Mouse (Mus musculus): ENCODE results near the gene Pifo. TPM values are rescaled to one million over a fixed set of nuclear protein-coding genes. Genes with fewer than 3 reads are reported as not detected.
"Not testable (repeated sequence)": the region's sequence is repeated elsewhere in the genome, so short reads cannot be mapped to it uniquely, and the experiment has no call there.

Gene Pifo
- polyA plus RNA-seq, 1 experiment from 2014 or later, result 4.0 TPM

- not testable (repeated sequence) for H3K9me3 ChIP-seq (replicated peaks); H3K27ac ChIP-seq; H3K4me1 ChIP-seq; H3K4me2 ChIP-seq; H3K27me3 ChIP-seq; ATAC-seq; H3K9ac ChIP-seq; H3K4me3 ChIP-seq; H3K36me3 ChIP-seq (ENCODE audit: poor library complexity, severe bottlenecking)
- 34% methylated on average over 5 of the region's 5 CpGs for WGBS
Measured at GRCm38 (mm10) chr3:105989611-105990010, 24.8 kb downstream of the Pifo start.

GRCm38 (mm10) chr3:105974174-105974573 is 40.3 kb downstream of the Pifo start:
- Histone ChIP-seq H3K4me1 (no peaks in the 10 kb centered on the region), H3K27me3 (no peaks in the 10 kb centered on the region), H3K4me3 (no peak overlapping the region), H3K27ac (no peak overlapping the region), H3K9ac (no peak overlapping the region), H3K9me3 (replicated peaks) (no peaks in the 10 kb centered on the region), H3K36me3 (ENCODE audit: poor library complexity, severe bottlenecking) (peaks cover 16% of the 10 kb centered on the region), H3K4me2 (no peak overlapping the region)
- 92% methylated on average over 2 of the region's 2 CpGs for WGBS
- no peak for ATAC-seq

DNA sequence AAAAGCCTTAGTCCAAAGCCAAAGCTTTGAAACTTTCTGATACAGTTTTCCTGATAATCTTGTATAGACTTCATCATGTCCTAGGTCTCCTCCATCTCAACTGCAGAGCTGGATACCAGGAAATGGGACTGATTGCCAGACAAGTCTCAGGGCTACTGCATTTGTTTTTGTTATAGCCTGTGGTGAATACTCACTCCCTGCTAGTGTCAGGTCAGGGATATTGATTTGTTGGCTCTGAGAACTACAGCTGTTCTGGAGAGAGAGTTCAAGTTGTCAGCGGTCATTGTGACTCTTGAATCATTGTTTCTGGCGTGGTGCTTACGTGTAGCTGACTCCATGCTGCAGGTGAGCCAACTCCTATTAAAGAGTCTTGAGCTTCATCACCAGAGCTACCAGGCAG is 41.0 kb downstream of the Pifo start, which contains the start of gene Ovgp1:
TSS of gene Ovgp1 (plus strand) at position 301 of the 400 bp plus-strand sequence.
- Histone ChIP-seq H3K36me3 (ENCODE audit: poor library complexity, severe bottlenecking) (peaks cover 23% of the 10 kb centered on the region), H3K9me3 (replicated peaks) (no peaks in the 10 kb centered on the region), H3K27ac (no peak within 1 kb of the TSS), H3K4me3 (no peak within 1 kb of the TSS), H3K4me1 (no peaks in the 10 kb centered on the region), H3K4me2 (no peak within 1 kb of the TSS), H3K9ac (no peak within 1 kb of the TSS), H3K27me3 (no peaks in the 10 kb centered on the region)
- ATAC-seq, result no peak
- 81% methylated on average over 3 of the region's 3 CpGs for WGBS

GRCm38 (mm10) chr3:105971831-105972446 is 42.5 kb downstream of the Pifo start:
- H3K27ac ChIP-seq, result no peak overlapping the region
- no peaks in the 10 kb centered on the region for H3K9me3 ChIP-seq (replicated peaks)
- H3K4me3 ChIP-seq, result no peak overlapping the region
- H3K9ac ChIP-seq, result no peak overlapping the region
- no peaks in the 10 kb centered on the region for H3K4me1 ChIP-seq
- 0 out of 2 replicates have a peak, but pooled peaks have one; percentile 4 for ATAC-seq
- H3K36me3 ChIP-seq (ENCODE audit: poor library complexity, severe bottlenecking), result peaks cover 38% of the 10 kb centered on the region
- H3K27me3 ChIP-seq, result no peaks in the 10 kb centered on the region
- no peak overlapping the region for H3K4me2 ChIP-seq
- WGBS, result 79% methylated on average over 5 of the region's 5 CpGs

- Histone ChIP-seq H3K4me3 (peak overlapping the region; percentile 91), H3K36me3 (ENCODE audit: poor library complexity, severe bottlenecking) (peaks cover 54% of the 10 kb centered on the region), H3K27me3 (no peaks in the 10 kb centered on the region), H3K4me2 (peak overlapping the region; percentile 86), H3K27ac (no peak overlapping the region), H3K4me1 (peaks cover 31% of the 10 kb centered on the region), H3K9ac (no peak overlapping the region), H3K9me3 (replicated peaks) (no peaks in the 10 kb centered on the region)
- WGBS, result 100% methylated on average over 2 of the region's 2 CpGs
- no peak for ATAC-seq
Measured at GRCm38 (mm10) chr3:105960700-105961099, 53.7 kb downstream of the Pifo start.

- H3K9ac ChIP-seq, result peak within 1 kb of the TSS; percentile 95
- H3K4me3 ChIP-seq, result peak within 1 kb of the TSS; percentile 91
- no peaks in the 10 kb centered on the region for H3K27me3 ChIP-seq
- no peak for ATAC-seq
- H3K4me1 ChIP-seq, result peaks cover 31% of the 10 kb centered on the region
- peak within 1 kb of the TSS; percentile 87 for H3K27ac ChIP-seq
- peaks cover 49% of the 10 kb centered on the region for H3K36me3 ChIP-seq (ENCODE audit: poor library complexity, severe bottlenecking)
- 5% methylated on average over 6 of the region's 6 CpGs for WGBS
- H3K4me2 ChIP-seq, result peak within 1 kb of the TSS; percentile 86
- H3K9me3 ChIP-seq (replicated peaks), result no peaks in the 10 kb centered on the region
Measured at GRCm38 (mm10) chr3:105959999-105960398, 54.4 kb downstream of the Pifo start, which contains the start of gene Atp5f1. Gene Atp5f1, minus strand, starts transcription at chr3:105960099.

GRCm38 (mm10) chr3:105959585-105959984 is 54.9 kb downstream of the Pifo start:
- peak overlapping the region; percentile 68 for H3K27ac ChIP-seq

GRCm38 (mm10) chr3:105958974-105959580 is 55.4 kb downstream of the Pifo start, which contains the start of gene Wdr77:
Gene Wdr77, plus strand, starts transcription at chr3:105959369.
- Histone ChIP-seq H3K36me3 (ENCODE audit: poor library complexity, severe bottlenecking) (peaks cover 48% of the 10 kb centered on the region), H3K9ac (peak within 1 kb of the TSS; percentile 95), H3K4me1 (peaks cover 31% of the 10 kb centered on the region), H3K4me3 (peak within 1 kb of the TSS; percentile 91), H3K9me3 (replicated peaks) (no peaks in the 10 kb centered on the region), H3K4me2 (peak within 1 kb of the TSS; percentile 86), H3K27ac (peak within 1 kb of the TSS; percentile 87), H3K27me3 (no peaks in the 10 kb centered on the region)
- ATAC-seq, result peak; percentile 98
- WGBS, result under 1% methylated on average over 52 of the region's 52 CpGs

More at GRCm38 (mm10) chr3:105959585-105959984, 54.9 kb downstream of the Pifo start:
- under 1% methylated on average over 26 of the region's 26 CpGs for WGBS
- H3K4me2 ChIP-seq, result peak overlapping the region; percentile 86
- H3K9ac ChIP-seq, result peak overlapping the region; percentile 95
- no peak; the same call in none of the 2 replicates for ATAC-seq
- H3K4me3 ChIP-seq, result peak overlapping the region; percentile 91
- no peaks in the 10 kb centered on the region for H3K9me3 ChIP-seq (replicated peaks)
- no peaks in the 10 kb centered on the region for H3K27me3 ChIP-seq
- peaks cover 31% of the 10 kb centered on the region for H3K4me1 ChIP-seq
- H3K36me3 ChIP-seq (ENCODE audit: poor library complexity, severe bottlenecking), result peaks cover 49% of the 10 kb centered on the region

- Histone ChIP-seq H3K4me1 (peaks cover 31% of the 10 kb centered on the region), H3K27ac (no peak overlapping the region), H3K4me3 (peak overlapping the region; percentile 91), H3K27me3 (no peaks in the 10 kb centered on the region), H3K36me3 (ENCODE audit: poor library complexity, severe bottlenecking) (peaks cover 47% of the 10 kb centered on the region), H3K4me2 (peak overlapping the region; percentile 70), H3K9ac (peak overlapping the region; percentile 93), H3K9me3 (replicated peaks) (no peaks in the 10 kb centered on the region)
- WGBS, result 41% methylated on average over 5 of the region's 5 CpGs
- ATAC-seq, result no peak
Measured at GRCm38 (mm10) chr3:105958204-105958603, 56.2 kb downstream of the Pifo start.

DNA sequence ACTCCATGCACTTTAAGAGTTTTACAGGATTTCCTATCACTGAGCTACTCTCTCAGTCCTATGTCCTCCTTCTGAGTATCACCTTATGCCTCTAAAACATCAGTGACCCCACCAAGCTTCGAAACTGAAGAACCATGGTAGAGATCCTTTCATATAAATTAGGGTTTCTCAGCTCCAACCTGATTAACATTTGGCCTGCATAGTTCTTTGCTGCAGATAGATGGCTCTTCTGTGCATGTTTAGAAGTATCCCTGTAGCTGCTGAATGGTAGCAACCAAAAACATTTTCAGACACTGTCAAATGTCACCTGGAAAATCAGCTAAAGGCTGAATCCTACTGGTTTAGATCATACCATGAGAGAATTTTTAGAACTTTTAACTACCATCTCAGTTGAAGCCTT is 57.2 kb downstream of the Pifo start:
- no peaks in the 10 kb centered on the region for H3K27me3 ChIP-seq
- peak overlapping the region; percentile 93; the same call in 1 of the 2 replicates for H3K9ac ChIP-seq
- H3K4me2 ChIP-seq, result peak overlapping the region; percentile 28
- ATAC-seq, result no peak
- 88% methylated on average over 1 of the region's 1 CpGs for WGBS
- no peaks in the 10 kb centered on the region for H3K9me3 ChIP-seq (replicated peaks)
- H3K4me1 ChIP-seq, result peaks cover 31% of the 10 kb centered on the region
- H3K36me3 ChIP-seq (ENCODE audit: poor library complexity, severe bottlenecking), result peaks cover 47% of the 10 kb centered on the region
- no peak overlapping the region for H3K27ac ChIP-seq
- 0 out of 2 replicates have a peak overlapping the region, but pooled peaks have one; percentile 91 for H3K4me3 ChIP-seq

DNA sequence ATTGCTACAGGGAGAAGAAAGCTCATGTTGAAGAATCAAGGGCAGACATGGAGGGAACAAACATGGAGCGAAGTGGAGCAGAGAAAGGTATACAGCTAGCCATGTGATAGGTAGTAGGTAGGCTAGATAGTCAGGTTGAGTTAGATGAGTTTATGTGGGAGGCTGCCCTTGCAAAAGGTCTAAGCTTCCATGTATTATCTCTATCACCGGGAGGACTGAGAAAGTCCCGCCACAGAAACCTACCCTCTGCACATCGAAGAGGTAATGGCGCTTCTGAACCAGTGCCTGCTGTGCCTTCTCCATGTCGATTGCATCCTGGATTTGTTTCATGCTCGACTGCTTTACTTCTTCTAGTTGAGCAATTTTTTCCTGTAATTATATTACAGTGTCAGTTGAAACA is 63.1 kb downstream of the Pifo start:
- no peak overlapping the region for H3K9ac ChIP-seq
- H3K27me3 ChIP-seq, result no peaks in the 10 kb centered on the region
- H3K36me3 ChIP-seq (ENCODE audit: poor library complexity, severe bottlenecking), result peaks cover 78% of the 10 kb centered on the region
- H3K4me2 ChIP-seq, result no peak overlapping the region
- no peaks in the 10 kb centered on the region for H3K9me3 ChIP-seq (replicated peaks)
- no peak overlapping the region for H3K4me3 ChIP-seq
- no peak overlapping the region for H3K27ac ChIP-seq
- WGBS, result 92% methylated on average over 7 of the region's 7 CpGs
- ATAC-seq, result no peak
- H3K4me1 ChIP-seq, result no peaks in the 10 kb centered on the region
